Mouse (Mus musculus) midbrain, embryonic 16.5 days (tissue): ENCODE data around the gene Slc27a2. TPM values are rescaled to one million over a fixed set of nuclear protein-coding genes. Genes with fewer than 3 reads are reported as not detected.

Experiments
- ATAC-seq: fragments of 200-750 bp; cut with Nextera tagmentation; 2 replicates; pipeline ENCODE4 v1.8.0; 2017; ENCODE audit warnings: moderate TSS enrichment
- H3K27ac ChIP-seq: fragments of 300-500 bp; sonication (generic); 2 replicates; pipeline ENCODE4 v1.5.1; 2014; ENCODE audit warnings: mild to moderate bottlenecking, low read length, mixed read lengths
- H3K27me3 ChIP-seq: fragments of 300-500 bp; sonication (generic); 2 replicates; pipeline ENCODE4 v1.6.1; 2014; ENCODE audit warnings: low read depth, low read length, mixed read lengths; ENCODE audit not compliant: control insufficient read depth, insufficient read depth
- H3K36me3 ChIP-seq: fragments of 300-500 bp; sonication (generic); 2 replicates; pipeline ENCODE4 v1.6.1; 2014; ENCODE audit warnings: mild to moderate bottlenecking, low read length, moderate library complexity, mixed read lengths; ENCODE audit not compliant: control insufficient read depth, insufficient read depth
- H3K4me1 ChIP-seq: fragments of 300-500 bp; sonication (generic); 2 replicates; pipeline ENCODE4 v1.6.1; 2014; ENCODE audit warnings: mild to moderate bottlenecking, low read length, mixed read lengths; ENCODE audit not compliant: control insufficient read depth, insufficient read depth
- H3K4me2 ChIP-seq: fragments of 300-500 bp; sonication (generic); 2 replicates; pipeline ENCODE4 v1.6.1; 2014; ENCODE audit warnings: mild to moderate bottlenecking, low read length, mixed read lengths
- H3K4me3 ChIP-seq: fragments of 300-500 bp; sonication (generic); 2 replicates; pipeline ENCODE4 v1.5.1; 2014; ENCODE audit warnings: low read depth, mild to moderate bottlenecking, low read length, moderate library complexity, mixed read lengths
- H3K9ac ChIP-seq: fragments of 300-500 bp; sonication (generic); 2 replicates; pipeline ENCODE4 v1.6.1; 2014; ENCODE audit warnings: low read depth, low read length, mixed read lengths
- H3K9me3 ChIP-seq: fragments of 300-500 bp; sonication (generic); replicated peaks from 2 replicates; pipeline ENCODE4 v1.6.1; 2014; ENCODE audit warnings: mild to moderate bottlenecking, low read length, mixed read lengths; ENCODE audit not compliant: control insufficient read depth, poor library complexity, severe bottlenecking
- WGBS: fragments of 180-500 bp; shearing (Covaris S2); extraction: QIAGEN DNeasy Blood & Tissue Kit; methylation state at CpG from one replicate; pipeline ENCODE4 v1.1.7; 2014; 5-methylcytosine and 5-hydroxymethylcytosine counted together
- polyA plus RNA-seq: library from polyadenylated mRNA; unstranded; fragments of >200 nt; fragmentation: Nextera tagmentation; extraction: Ambion mirVana; gene quantifications from 2 replicates; pipeline ENCODE4 v1.2.1, GENCODE M21; 2015

Gene Slc27a2
- polyA plus RNA-seq = 14.0 and 14.6 TPM in 2 replicates

DNA sequence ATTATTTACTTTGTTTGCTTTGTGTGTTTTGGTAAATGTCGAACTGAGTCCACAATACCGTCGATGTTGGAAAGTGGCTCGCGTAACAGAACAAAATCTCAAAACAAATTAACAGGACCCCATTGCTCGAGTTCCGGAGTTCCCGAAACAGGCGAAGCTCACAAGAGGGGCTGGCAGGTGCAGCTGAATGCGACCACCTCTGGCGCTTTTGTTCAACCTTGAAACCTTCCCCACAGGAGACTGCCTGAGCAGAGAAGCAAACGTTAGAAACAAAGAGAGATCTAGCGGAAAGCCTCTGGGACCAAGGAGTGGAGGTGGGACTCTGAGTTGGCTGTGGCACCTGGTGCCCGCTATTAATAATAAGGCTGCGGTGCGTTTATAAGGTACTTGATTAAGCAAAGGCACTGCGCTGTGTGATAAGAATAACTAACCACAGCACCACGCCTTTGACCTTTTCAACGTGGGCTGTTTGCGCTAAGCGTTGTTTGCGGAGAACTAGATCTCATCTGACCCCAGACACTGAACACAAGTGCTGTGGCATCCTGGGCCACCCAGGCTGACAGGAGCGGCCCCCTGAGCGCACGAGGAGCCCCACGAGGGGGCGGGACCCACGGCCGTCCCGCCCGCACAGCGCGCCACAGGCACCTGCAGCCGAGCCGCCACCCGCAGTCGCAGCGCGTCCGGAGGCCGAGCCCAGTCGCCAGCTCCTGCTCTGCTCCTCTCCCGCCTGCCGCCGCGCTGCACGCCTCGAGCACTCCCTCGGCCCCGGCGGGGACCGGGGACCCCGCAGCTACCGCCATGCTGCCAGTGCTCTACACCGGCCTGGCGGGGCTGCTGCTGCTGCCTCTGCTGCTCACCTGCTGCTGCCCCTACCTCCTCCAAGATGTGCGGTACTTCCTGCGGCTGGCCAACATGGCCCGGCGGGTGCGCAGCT, at the start of gene Slc27a2:
Gene Slc27a2 (plus strand): TSS at position 51 of the 934 bp plus-strand sequence.
- Histone ChIP-seq H3K4me2 (peak within 1 kb of the TSS; percentile 83), H3K9ac (peak within 1 kb of the TSS; percentile 78), H3K4me3 (peak within 1 kb of the TSS; percentile 66), H3K4me1 (peaks cover 5% of the 10 kb centered on the region; the same call in 1 of the 2 replicates), H3K9me3 (no peaks in the 10 kb centered on the region), H3K27me3 (peaks cover 4% of the 10 kb centered on the region; the same call in 1 of the 2 replicates), H3K27ac (peak within 1 kb of the TSS; percentile 67), H3K36me3 (no peaks in the 10 kb centered on the region)
- under 1% methylated on average over 57 of the region's 61 CpGs for WGBS
- peak; percentile 90 for ATAC-seq

DNA sequence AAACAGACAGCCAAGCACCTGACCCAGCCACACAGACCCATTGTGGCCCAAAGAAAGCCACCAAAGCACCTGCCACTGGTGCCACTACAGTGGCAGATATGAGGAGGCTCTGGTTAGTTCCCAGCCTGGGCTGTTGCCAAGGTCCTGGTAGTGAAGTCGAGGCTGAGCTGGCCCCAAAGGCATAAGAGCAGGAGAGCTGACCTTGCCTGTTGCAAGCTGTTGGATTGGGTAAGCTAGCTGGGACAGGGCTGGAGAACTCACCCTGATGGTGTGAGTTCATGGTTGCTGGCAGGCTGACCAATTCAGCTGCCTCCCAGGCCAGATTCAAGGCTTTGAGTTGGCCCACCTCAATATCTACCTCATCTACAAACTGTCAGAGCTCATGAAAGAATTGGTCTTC, 47.1 kb upstream of the Slc27a2 start:
- Histone ChIP-seq H3K9ac (no peak overlapping the region), H3K27ac (no peak overlapping the region), H3K4me2 (no peak overlapping the region), H3K4me3 (no peak overlapping the region), H3K36me3 (no peaks in the 10 kb centered on the region), H3K9me3 (0 out of 2 replicates have a peak, but pooled peaks cover 3% of the 10 kb centered on the region), H3K27me3 (no peaks in the 10 kb centered on the region), H3K4me1 (no peaks in the 10 kb centered on the region)
- WGBS = 83% methylated on average over 1 of the region's 1 CpGs
- ATAC-seq = no peak

- 93% methylated on average over 5 of the region's 5 CpGs for WGBS
These were observed 44.7 kb upstream of the Slc27a2 start for GRCm38 (mm10) chr2:126507477-126507876.

DNA sequence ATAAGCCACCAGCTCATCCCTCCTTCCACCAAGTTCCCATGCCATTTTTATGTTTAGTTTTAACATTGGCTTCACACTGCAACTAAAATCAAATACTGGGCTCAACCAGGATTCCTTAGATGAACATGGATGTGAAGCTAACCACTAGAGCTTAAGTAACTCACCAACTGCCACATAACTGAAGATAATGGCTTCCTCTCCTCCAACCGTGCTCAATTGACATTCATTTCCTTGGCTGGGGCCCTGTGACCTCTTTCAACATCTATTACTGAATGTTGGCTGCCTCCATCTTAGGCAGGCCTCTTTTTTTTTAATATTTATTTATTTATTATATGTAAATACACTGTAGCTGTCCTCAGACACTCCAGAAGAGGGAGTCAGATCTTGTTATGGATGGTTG, 44.0 kb upstream of the Slc27a2 start:
- H3K9me3 ChIP-seq = 0 out of 2 replicates have a peak, but pooled peaks cover 3% of the 10 kb centered on the region
- H3K36me3 ChIP-seq = no peaks in the 10 kb centered on the region
- H3K4me1 ChIP-seq = no peaks in the 10 kb centered on the region
- H3K27ac ChIP-seq = no peak overlapping the region
- H3K4me2 ChIP-seq = no peak overlapping the region
- 79% methylated on average over 1 of the region's 1 CpGs for WGBS
- H3K27me3 ChIP-seq = no peaks in the 10 kb centered on the region
- no peak overlapping the region for H3K9ac ChIP-seq
- no peak for ATAC-seq
- no peak overlapping the region for H3K4me3 ChIP-seq

More at GRCm38 (mm10) chr2:126507477-126507876, 44.7 kb upstream of the Slc27a2 start:
- Histone ChIP-seq H3K4me3 (no peak overlapping the region), H3K9ac (no peak overlapping the region), H3K4me2 (no peak overlapping the region), H3K36me3 (no peaks in the 10 kb centered on the region), H3K9me3 (0 out of 2 replicates have a peak, but pooled peaks cover 3% of the 10 kb centered on the region), H3K27me3 (no peaks in the 10 kb centered on the region), H3K27ac (no peak overlapping the region), H3K4me1 (no peaks in the 10 kb centered on the region)
- no peak for ATAC-seq

- Histone ChIP-seq H3K27ac (no peak overlapping the region), H3K4me1 (no peaks in the 10 kb centered on the region), H3K9ac (no peak overlapping the region), H3K27me3 (no peaks in the 10 kb centered on the region), H3K4me2 (no peak overlapping the region), H3K9me3 (no peaks in the 10 kb centered on the region), H3K36me3 (no peaks in the 10 kb centered on the region), H3K4me3 (no peak overlapping the region)
- ATAC-seq = no peak
- WGBS = 73% methylated on average over 6 of the region's 6 CpGs
These were observed 37.0 kb upstream of the Slc27a2 start for GRCm38 (mm10) chr2:126515069-126515826.

DNA sequence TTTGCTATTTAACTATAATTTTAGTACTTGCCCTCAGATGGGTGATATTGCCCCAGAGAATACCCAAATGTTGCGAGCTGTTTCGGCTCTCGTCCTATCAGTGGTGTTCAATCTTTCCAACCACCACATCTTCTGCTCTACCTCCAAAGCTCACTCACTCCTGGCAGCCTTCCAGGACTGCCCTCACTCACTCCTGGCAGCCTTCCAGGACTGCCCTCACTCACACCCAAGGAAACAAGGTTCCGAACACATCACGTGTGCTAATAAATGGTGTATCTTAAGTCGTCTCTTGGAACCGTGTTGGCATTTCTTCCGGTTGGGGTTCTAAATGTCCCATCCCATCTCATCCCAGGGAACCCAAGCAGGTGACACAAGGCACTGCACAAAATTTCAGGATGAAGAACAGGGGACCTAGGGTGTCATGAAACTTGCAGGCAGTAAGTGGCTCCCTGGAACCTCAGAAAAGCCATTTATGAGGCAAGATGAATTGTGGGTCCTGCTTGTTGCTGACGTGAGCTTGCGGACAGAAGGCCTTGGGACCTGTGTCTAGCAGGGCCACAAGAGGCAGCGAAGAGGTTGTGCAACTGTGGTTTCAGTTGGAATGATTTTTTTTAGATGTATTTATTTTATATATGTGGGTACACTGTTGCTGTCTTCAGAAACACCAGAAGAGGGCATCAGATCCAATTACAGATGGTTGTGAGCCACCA, 32.2 kb upstream of the Slc27a2 start:
- Histone ChIP-seq H3K27me3 (no peaks in the 10 kb centered on the region), H3K4me1 (no peaks in the 10 kb centered on the region), H3K36me3 (no peaks in the 10 kb centered on the region), H3K9me3 (no peaks in the 10 kb centered on the region), H3K9ac (no peak overlapping the region), H3K4me2 (no peak overlapping the region), H3K27ac (no peak overlapping the region), H3K4me3 (no peak overlapping the region)
- WGBS = 85% methylated on average over 11 of the region's 11 CpGs
- no peak for ATAC-seq

- Histone ChIP-seq H3K4me1 (no peaks in the 10 kb centered on the region), H3K9me3 (no peaks in the 10 kb centered on the region), H3K27me3 (no peaks in the 10 kb centered on the region), H3K4me2 (no peak overlapping the region), H3K36me3 (no peaks in the 10 kb centered on the region), H3K9ac (no peak overlapping the region), H3K27ac (no peak overlapping the region), H3K4me3 (no peak overlapping the region)
- peak; percentile 76 for ATAC-seq
- 13% methylated on average over 7 of the region's 7 CpGs for WGBS
These were observed 31.4 kb upstream of the Slc27a2 start for GRCm38 (mm10) chr2:126520828-126521227.

GRCm38 (mm10) chr2:126521471-126521870, 30.7 kb upstream of the Slc27a2 start:
- no peaks in the 10 kb centered on the region for H3K9me3 ChIP-seq
- H3K27me3 ChIP-seq = no peaks in the 10 kb centered on the region
- no peaks in the 10 kb centered on the region for H3K36me3 ChIP-seq
- H3K4me1 ChIP-seq = no peaks in the 10 kb centered on the region
- no peak overlapping the region for H3K4me2 ChIP-seq
- no peak overlapping the region for H3K27ac ChIP-seq
- WGBS = 75% methylated on average over 10 of the region's 10 CpGs
- H3K9ac ChIP-seq = no peak overlapping the region
- ATAC-seq = no peak
- H3K4me3 ChIP-seq = no peak overlapping the region
